Mouse (Mus musculus) limb, embryonic 13.5 days (tissue): Measurements from ENCODE around the gene Gm10447. TPM values are rescaled to one million over a fixed set of nuclear protein-coding genes. Genes with fewer than 3 reads are reported as not detected.

Experiments used
- ATAC-seq: fragments of 200-750 bp; cut with Nextera tagmentation; 2 replicates; pipeline ENCODE4 v1.8.0; 2017; ENCODE audit warnings: low read depth, moderate number of reproducible peaks, moderate TSS enrichment; ENCODE audit not compliant: low FRiP score
- H3K27ac ChIP-seq: fragments of 300-500 bp; sonication (generic); 2 replicates; pipeline ENCODE4 v1.5.1; 2015; ENCODE audit warnings: inconsistent platforms, mild to moderate bottlenecking, moderate library complexity
- H3K27me3 ChIP-seq: fragments of 300-500 bp; sonication (generic); 2 replicates; pipeline ENCODE4 v1.6.1; 2015; ENCODE audit warnings: mild to moderate bottlenecking, inconsistent platforms
- H3K36me3 ChIP-seq: fragments of 300-500 bp; sonication (generic); 2 replicates; pipeline ENCODE4 v1.6.1; 2015; ENCODE audit warnings: inconsistent platforms, mild to moderate bottlenecking, moderate library complexity
- H3K4me1 ChIP-seq: fragments of 300-500 bp; sonication (generic); 2 replicates; pipeline ENCODE4 v1.6.1; 2015; ENCODE audit warnings: inconsistent platforms
- H3K4me2 ChIP-seq: fragments of 300-500 bp; sonication (generic); replicated peaks from 2 replicates; pipeline ENCODE4 v1.6.1; 2015; ENCODE audit warnings: inconsistent platforms, mild to moderate bottlenecking, moderate library complexity
- H3K4me3 ChIP-seq: fragments of 300-500 bp; sonication (generic); 2 replicates; pipeline ENCODE4 v1.5.1; 2015; ENCODE audit warnings: moderate library complexity, mild to moderate bottlenecking, inconsistent platforms
- H3K9ac ChIP-seq: fragments of 300-500 bp; sonication (generic); 2 replicates; pipeline ENCODE4 v1.6.1; 2015; ENCODE audit warnings: mild to moderate bottlenecking, inconsistent platforms
- H3K9me3 ChIP-seq: fragments of 300-500 bp; sonication (generic); 2 replicates; pipeline ENCODE4 v1.6.1; 2016; ENCODE audit warnings: inconsistent platforms
- WGBS: fragments of 180-500 bp; shearing (Covaris S2); methylation state at CpG from one replicate; pipeline ENCODE4 v1.1.7; 2015; 5-methylcytosine and 5-hydroxymethylcytosine counted together
- polyA plus RNA-seq: library from polyadenylated mRNA; unstranded; fragments of >200 nt; fragmentation: Nextera tagmentation; extraction: Ambion mirVana; gene quantifications from 2 replicates; pipeline ENCODE4 v1.2.1, GENCODE M21; 2015

Gm10447 gene
- polyA plus RNA-seq, 1 experiment from 2014 or later, result 0.29 TPM

GRCm38 (mm10) chr11:53452396-53452795, 4.5 kb downstream of the Gm10447 start:
- Histone ChIP-seq H3K9ac (no peak overlapping the region), H3K27ac (no peak overlapping the region), H3K27me3 (no peaks in the 10 kb centered on the region), H3K4me2 (no peak overlapping the region), H3K36me3 (no peaks in the 10 kb centered on the region), H3K4me1 (peaks cover 13% of the 10 kb centered on the region), H3K9me3 (no peaks in the 10 kb centered on the region), H3K4me3 (no peak overlapping the region)
- ATAC-seq, result no peak
- WGBS, result 93% methylated on average over 9 of the region's 9 CpGs

GRCm38 (mm10) chr11:53451361-53451760, 5.5 kb downstream of the Gm10447 start:
- WGBS, result 44% methylated on average over 2 of the region's 2 CpGs
- Histone ChIP-seq H3K4me3 (no peak overlapping the region), H3K9ac (no peak overlapping the region), H3K4me1 (peaks cover 11% of the 10 kb centered on the region), H3K36me3 (no peaks in the 10 kb centered on the region), H3K27ac (no peak overlapping the region), H3K27me3 (no peaks in the 10 kb centered on the region), H3K9me3 (no peaks in the 10 kb centered on the region), H3K4me2 (no peak overlapping the region)
- no peak for ATAC-seq

DNA sequence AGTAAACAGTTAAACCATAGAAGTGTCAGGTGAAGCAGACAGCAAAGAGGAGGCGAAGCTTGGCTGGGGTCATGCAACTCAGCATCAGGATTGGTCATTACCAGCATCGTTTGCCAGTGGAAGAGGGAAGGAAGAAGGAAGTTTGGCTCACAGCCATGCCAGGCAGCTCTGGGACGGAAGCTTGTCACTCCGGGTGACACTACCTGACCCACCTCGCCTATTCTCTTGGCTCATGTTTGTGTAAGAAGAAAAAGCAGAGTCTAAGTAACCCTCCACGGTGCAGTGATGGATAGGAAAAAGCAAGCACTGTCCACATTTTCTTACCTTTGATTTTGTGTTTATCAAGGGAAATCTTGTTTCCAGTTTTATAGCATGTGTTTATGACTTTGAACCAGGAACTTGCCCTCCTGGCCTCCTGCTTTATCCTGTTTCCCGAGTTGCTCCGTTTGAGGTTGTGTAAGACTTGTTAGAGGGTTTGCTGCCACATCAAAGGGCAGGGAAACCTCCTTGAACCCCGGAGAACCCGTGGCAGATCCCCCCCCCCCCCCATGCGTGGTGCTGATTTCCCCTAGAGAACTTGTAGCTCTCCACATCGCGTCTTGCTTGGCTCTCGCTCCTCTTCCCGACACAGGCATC, 6.7 kb downstream of the Gm10447 start:
- Histone ChIP-seq H3K4me1 (peaks cover 10% of the 10 kb centered on the region), H3K27ac (no peak overlapping the region), H3K9ac (0 out of 2 replicates have a peak overlapping the region, but pooled peaks have one; percentile 4), H3K4me3 (no peak overlapping the region), H3K9me3 (no peaks in the 10 kb centered on the region), H3K27me3 (no peaks in the 10 kb centered on the region), H3K36me3 (no peaks in the 10 kb centered on the region), H3K4me2 (no peak overlapping the region)
- no peak for ATAC-seq
- WGBS, result 31% methylated on average over 15 of the region's 15 CpGs

- Histone ChIP-seq H3K4me2 (no peak overlapping the region), H3K36me3 (no peaks in the 10 kb centered on the region), H3K4me3 (no peak overlapping the region), H3K9me3 (no peaks in the 10 kb centered on the region), H3K4me1 (peaks cover 10% of the 10 kb centered on the region), H3K27me3 (no peaks in the 10 kb centered on the region), H3K27ac (no peak overlapping the region), H3K9ac (no peak overlapping the region)
- WGBS, result 82% methylated on average over 1 of the region's 1 CpGs
- no peak for ATAC-seq
Observed at GRCm38 (mm10) chr11:53448529-53448928, 8.4 kb downstream of the Gm10447 start.

- Histone ChIP-seq H3K4me2 (no peak overlapping the region), H3K9me3 (no peaks in the 10 kb centered on the region), H3K27me3 (no peaks in the 10 kb centered on the region), H3K9ac (no peak overlapping the region), H3K4me1 (peaks cover 10% of the 10 kb centered on the region), H3K27ac (no peak overlapping the region), H3K4me3 (no peak overlapping the region), H3K36me3 (no peaks in the 10 kb centered on the region)
- 87% methylated on average over 8 of the region's 8 CpGs for WGBS
- no peak for ATAC-seq
Observed at GRCm38 (mm10) chr11:53447996-53448395, 8.9 kb downstream of the Gm10447 start.

GRCm38 (mm10) chr11:53446183-53446582, 10.7 kb downstream of the Gm10447 start:
- Histone ChIP-seq H3K36me3 (no peaks in the 10 kb centered on the region), H3K27ac (no peak overlapping the region), H3K4me1 (peaks cover 10% of the 10 kb centered on the region), H3K27me3 (no peaks in the 10 kb centered on the region), H3K4me2 (no peak overlapping the region), H3K4me3 (no peak overlapping the region), H3K9me3 (no peaks in the 10 kb centered on the region), H3K9ac (no peak overlapping the region)
- ATAC-seq, result no peak
- WGBS, result 83% methylated on average over 13 of the region's 13 CpGs

DNA sequence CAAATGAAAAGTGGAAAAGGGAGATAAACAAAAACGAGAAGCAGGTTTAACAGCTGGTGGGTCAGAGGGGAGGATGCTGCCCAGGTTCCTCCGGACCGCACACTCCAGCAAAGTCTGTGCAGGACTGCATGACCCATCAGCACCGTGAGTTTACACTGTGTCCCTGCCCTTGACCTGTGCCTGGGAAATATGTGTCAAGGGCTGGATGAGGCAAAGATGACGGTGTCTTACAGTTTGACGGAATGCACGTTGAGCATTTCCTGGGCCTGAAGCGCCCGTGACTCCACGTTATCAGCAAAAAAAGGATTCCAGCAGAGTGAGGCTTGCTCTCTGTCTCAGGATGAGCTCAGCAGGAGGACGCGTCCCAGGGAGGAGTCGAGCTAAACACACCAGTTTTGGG, 11.3 kb downstream of the Gm10447 start:
- Histone ChIP-seq H3K27ac (no peak overlapping the region), H3K4me1 (peaks cover 8% of the 10 kb centered on the region), H3K9ac (no peak overlapping the region), H3K4me3 (no peak overlapping the region), H3K9me3 (no peaks in the 10 kb centered on the region), H3K4me2 (no peak overlapping the region), H3K36me3 (no peaks in the 10 kb centered on the region), H3K27me3 (no peaks in the 10 kb centered on the region)
- no peak for ATAC-seq
- WGBS, result 71% methylated on average over 13 of the region's 13 CpGs

DNA sequence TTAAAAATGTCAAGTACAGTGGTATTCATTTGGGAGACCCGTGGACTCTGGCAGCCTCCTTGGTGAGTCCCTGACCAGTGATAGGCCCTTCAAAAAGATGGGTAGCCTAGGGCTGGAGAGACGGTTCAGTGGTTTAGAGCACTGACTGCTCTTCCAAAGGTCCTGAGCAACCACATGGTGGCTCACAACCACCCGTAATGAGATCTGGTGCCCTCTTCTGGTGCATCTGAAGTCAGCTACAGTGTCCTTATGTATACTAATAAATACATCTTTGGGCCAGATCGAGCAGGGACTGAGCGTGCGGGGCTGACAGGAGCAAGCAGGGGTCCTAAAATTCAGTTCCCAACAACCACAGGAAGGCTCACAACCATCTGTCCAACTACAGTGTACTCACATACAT, 13.0 kb downstream of the Gm10447 start:
- Histone ChIP-seq H3K9ac (no peak overlapping the region), H3K9me3 (no peaks in the 10 kb centered on the region), H3K4me1 (no peaks in the 10 kb centered on the region), H3K4me2 (no peak overlapping the region), H3K27ac (no peak overlapping the region), H3K27me3 (no peaks in the 10 kb centered on the region), H3K4me3 (no peak overlapping the region), H3K36me3 (no peaks in the 10 kb centered on the region)
- 37% methylated on average over 6 of the region's 6 CpGs for WGBS
- ATAC-seq, result no peak

GRCm38 (mm10) chr11:53441921-53442320, 15.0 kb downstream of the Gm10447 start:
- H3K4me2 ChIP-seq, result no peak overlapping the region
- H3K9ac ChIP-seq, result no peak overlapping the region
- H3K36me3 ChIP-seq, result no peaks in the 10 kb centered on the region
- no peaks in the 10 kb centered on the region for H3K4me1 ChIP-seq
- H3K9me3 ChIP-seq, result no peaks in the 10 kb centered on the region
- H3K4me3 ChIP-seq, result no peak overlapping the region
- no peaks in the 10 kb centered on the region for H3K27me3 ChIP-seq
- 50% methylated on average over 12 of the region's 12 CpGs for WGBS
- ATAC-seq, result no peak
- no peak overlapping the region for H3K27ac ChIP-seq

DNA sequence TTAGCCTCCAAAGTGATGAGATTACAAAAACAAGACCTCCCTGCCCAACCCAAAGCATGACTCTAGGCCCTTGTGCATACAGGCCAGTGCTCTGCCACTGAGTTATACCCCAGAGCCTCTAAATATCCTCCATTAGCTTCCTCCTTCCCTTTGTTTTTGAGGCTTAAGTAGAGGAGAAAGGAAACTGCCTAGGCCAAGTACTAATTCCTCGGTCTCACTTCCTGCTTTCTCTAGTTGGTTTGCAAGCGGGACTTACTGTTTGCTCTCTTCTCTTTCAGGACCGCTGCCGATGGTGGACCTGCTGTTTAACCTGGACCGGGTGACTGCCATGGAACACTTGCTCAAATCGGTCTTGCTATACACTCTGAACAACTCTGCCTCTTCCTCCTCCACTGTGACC, 20.6 kb downstream of the Gm10447 start:
- Histone ChIP-seq H3K9ac (no peak overlapping the region), H3K4me1 (peaks cover 3% of the 10 kb centered on the region; the same call in 1 of the 2 replicates), H3K9me3 (no peaks in the 10 kb centered on the region), H3K27me3 (no peaks in the 10 kb centered on the region), H3K36me3 (no peaks in the 10 kb centered on the region), H3K4me2 (no peak overlapping the region), H3K27ac (no peak overlapping the region), H3K4me3 (no peak overlapping the region)
- 91% methylated on average over 6 of the region's 6 CpGs for WGBS
- no peak for ATAC-seq

- H3K4me3 ChIP-seq, result no peak overlapping the region
- WGBS, result 83% methylated on average over 8 of the region's 8 CpGs
- no peaks in the 10 kb centered on the region for H3K27me3 ChIP-seq
- no peak for ATAC-seq
- no peak overlapping the region for H3K4me2 ChIP-seq
- no peaks in the 10 kb centered on the region for H3K9me3 ChIP-seq
- peaks cover 4% of the 10 kb centered on the region; the same call in 1 of the 2 replicates for H3K4me1 ChIP-seq
- no peaks in the 10 kb centered on the region for H3K36me3 ChIP-seq
- no peak overlapping the region for H3K27ac ChIP-seq
- H3K9ac ChIP-seq, result no peak overlapping the region
Observed at GRCm38 (mm10) chr11:53435504-53435903, 21.4 kb downstream of the Gm10447 start.

DNA sequence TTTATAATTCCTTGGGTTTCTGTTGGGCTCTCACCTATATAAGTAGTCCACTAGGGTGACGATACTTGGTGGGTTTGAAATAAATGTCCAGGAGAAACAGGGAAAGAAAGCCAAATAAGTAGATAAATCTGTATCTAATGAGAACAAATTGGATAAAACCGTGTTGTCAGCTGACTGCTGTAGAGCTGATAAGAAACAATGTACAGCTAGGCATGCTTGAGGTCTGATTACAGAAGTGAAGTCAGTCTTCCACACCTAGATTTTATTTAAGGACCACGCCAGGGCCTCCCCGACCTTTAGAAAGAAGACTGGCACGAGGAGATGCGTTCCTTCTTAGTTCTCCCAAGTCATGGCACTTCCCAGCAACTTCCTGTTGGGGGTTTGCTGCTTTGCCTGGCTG, 23.9 kb downstream of the Gm10447 start:
- WGBS, result 61% methylated on average over 6 of the region's 6 CpGs
- Histone ChIP-seq H3K4me1 (peaks cover 14% of the 10 kb centered on the region), H3K4me2 (no peak overlapping the region)

More for the DNA sequence above, 23.9 kb downstream of the Gm10447 start:
- Histone ChIP-seq H3K36me3 (peaks cover 10% of the 10 kb centered on the region), H3K9me3 (no peaks in the 10 kb centered on the region), H3K27ac (no peak overlapping the region), H3K4me3 (no peak overlapping the region), H3K27me3 (no peaks in the 10 kb centered on the region), H3K9ac (no peak overlapping the region)
- no peak for ATAC-seq
